In the genomic region with DNA sequence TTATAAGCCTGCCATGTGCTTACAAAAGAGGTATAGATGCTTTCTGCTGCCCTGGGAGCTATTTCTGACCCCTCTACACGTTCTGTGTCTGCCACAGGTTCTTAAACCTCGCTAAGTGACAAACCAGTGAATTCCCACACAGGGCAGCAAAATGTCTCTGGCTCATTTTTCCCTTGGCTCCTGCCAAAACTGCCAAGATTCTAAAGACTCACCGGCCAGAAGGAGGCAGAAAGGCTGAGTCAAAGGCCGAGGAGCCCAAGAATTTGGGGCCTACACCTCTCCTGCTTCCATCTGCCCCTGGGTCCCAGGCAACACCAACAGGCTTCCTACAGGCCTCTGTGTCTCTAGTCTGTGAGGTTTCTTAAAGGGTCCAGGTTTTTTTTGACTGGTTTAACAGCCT, we compare ENCODE assay signal across 19 mouse cellular contexts.
A peak's percentile ranks its signal among the peaks of the same experiment; 100 is the strongest.
DNase-seq lines count a peak whose midpoint lies in the region; ATAC-seq lines count a peak whose summit lies in the region.
"Had no signal": no experiment of that assay in that cellular context is flagged by ENCODE, and none has a peak within 500 bp of the region (broad histone marks: within the 10 kb centered on the region; RNA-seq: fewer than 3 reads in every experiment).

No protein-coding gene starts in this region.

- no peak overlapping the region for H3K4me2 ChIP-seq in embryonic facial prominence, embryonic 12.5 days (replicated peaks)
- H3K4me2 ChIP-seq in limb, embryonic 12.5 days: peak overlapping the region; percentile 21; the same call in 1 of the 2 replicates
- H3K4me2 ChIP-seq: liver, embryonic 13.5 days had no signal

- H3K36me3 ChIP-seq in embryonic facial prominence, embryonic 12.5 days: no peaks in the 10 kb centered on the region
- no peaks in the 10 kb centered on the region for H3K36me3 ChIP-seq in limb, embryonic 12.5 days
- H3K36me3 ChIP-seq: heart, embryonic 10.5 days; liver, embryonic 13.5 days had no signal

- peaks cover 4% of the 10 kb centered on the region; the same call in 1 of the 2 replicates for H3K4me1 ChIP-seq in embryonic facial prominence, embryonic 12.5 days
- H3K4me1 ChIP-seq in limb, embryonic 12.5 days (replicated peaks): peaks cover 28% of the 10 kb centered on the region
- H3K4me1 ChIP-seq: liver, embryonic 13.5 days had no signal

- no peak overlapping the region for H3K9ac ChIP-seq in embryonic facial prominence, embryonic 12.5 days
- no peak overlapping the region; the same call in 1 of the 2 replicates for H3K9ac ChIP-seq in limb, embryonic 12.5 days (replicated peaks)
- H3K9ac ChIP-seq: liver, embryonic 13.5 days had no signal

- H3K27me3 ChIP-seq in embryonic facial prominence, embryonic 12.5 days: no peaks in the 10 kb centered on the region
- H3K27me3 ChIP-seq in limb, embryonic 12.5 days: no peaks in the 10 kb centered on the region
- H3K27me3 ChIP-seq: liver, embryonic 13.5 days had no signal

- peak overlapping the region; percentile 46; the same call in 1 of the 2 replicates for H3K27ac ChIP-seq in embryonic facial prominence, embryonic 12.5 days
- H3K27ac ChIP-seq in limb, embryonic 12.5 days: peak overlapping the region; percentile 93
- H3K27ac ChIP-seq: heart, embryonic 10.5 days; liver, embryonic 13.5 days had no signal

- intact Hi-C loops in heart, postnatal 36 days (cut with DNase I): no loop called here

- H3K9me3 ChIP-seq in embryonic facial prominence, embryonic 12.5 days: no peaks in the 10 kb centered on the region
- H3K9me3 ChIP-seq in limb, embryonic 12.5 days: no peaks in the 10 kb centered on the region
- H3K9me3 ChIP-seq: heart, embryonic 10.5 days; liver, embryonic 13.5 days had no signal

- ATAC-seq in embryonic facial prominence, embryonic 12.5 days (ENCODE audit: insufficient number of reproducible peaks, insufficient read depth, low FRiP score, low TSS enrichment): no peak
- no peak for ATAC-seq in limb, embryonic 12.5 days (ENCODE audit: insufficient number of reproducible peaks, insufficient read depth, low FRiP score, low TSS enrichment, low read depth)
- ATAC-seq in cerebellum, adult (ENCODE audit: insufficient number of reproducible peaks, low FRiP score, low TSS enrichment): no peak

- 55% methylated on average over 4 of the region's 4 CpGs for WGBS in embryonic facial prominence, embryonic 12.5 days
- 45% methylated on average over 4 of the region's 4 CpGs for WGBS in limb, embryonic 12.5 days

- no peak overlapping the region for H3K4me3 ChIP-seq in embryonic facial prominence, embryonic 12.5 days
- H3K4me3 ChIP-seq in limb, embryonic 12.5 days (replicated peaks): no peak overlapping the region
- H3K4me3 ChIP-seq: heart, embryonic 10.5 days; liver, embryonic 13.5 days had no signal

- peak; percentile 55 for DNase-seq in heart, adult 11 months
- DNase-seq in heart, postnatal 36 days: no peak
- peak; percentile 49 for DNase-seq in Muller cell, postnatal 12 days (ENCODE audit: inconsistent ontology term)
- no peak for DNase-seq in lung, postnatal 25 days (ENCODE audit: low spot score)
- DNase-seq: adrenal gland, postnatal 14 days; cerebellum, adult 11 months; cerebellum, postnatal 10 days; kidney, adult 11 months; layer of hippocampus, adult 9-11 months; liver, embryonic 13.5 days; lung, adult 2 months; lung, postnatal 14 days; midbrain, embryonic 14.5 days; thymus, adult 18-20 months; thymus, postnatal 36 days had no signal

Comparison
In these comparisons a context has a peak if more than half of its experiments do, and no peak if none do; other contexts are left out.
1. DNase-seq: peak in heart, adult 11 months (single experiment) and Muller cell, postnatal 12 days (single experiment); none in heart, postnatal 36 days (0 of 2) and lung, postnatal 25 days (single experiment).